Mouse (Mus musculus) lung, postnatal 14 days (tissue): ENCODE results near the gene Adam19.
"Not testable (repeated sequence)": the region's sequence is repeated elsewhere in the genome, so short reads cannot be mapped to it uniquely, and the experiment has no call there.

ENCODE experiments used
- DNase-seq: peaks from one replicate; pipeline ENCODE4 v3.0.0; 2021

The Adam19 gene

DNA sequence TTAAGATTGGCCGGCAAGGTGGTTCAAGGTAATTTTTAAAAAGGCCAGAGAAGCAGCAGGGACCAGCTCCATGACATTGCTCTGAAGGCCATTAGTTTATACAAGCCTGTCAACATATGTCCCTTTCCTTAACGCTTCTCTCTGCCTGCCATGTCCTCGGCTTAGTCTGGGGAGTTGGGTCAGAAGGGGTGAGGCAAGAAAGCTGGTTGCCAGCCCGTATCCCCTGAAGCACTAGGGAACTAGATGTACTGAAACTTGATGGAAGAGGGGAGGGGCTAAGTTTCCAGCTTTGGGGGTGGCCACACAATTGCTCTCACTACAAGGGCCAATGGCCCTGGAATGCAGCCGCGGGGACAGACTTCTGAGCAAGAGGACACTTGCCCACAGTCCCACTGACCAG is 87.5 kb downstream of the Adam19 start:
- no peak for DNase-seq

DNA sequence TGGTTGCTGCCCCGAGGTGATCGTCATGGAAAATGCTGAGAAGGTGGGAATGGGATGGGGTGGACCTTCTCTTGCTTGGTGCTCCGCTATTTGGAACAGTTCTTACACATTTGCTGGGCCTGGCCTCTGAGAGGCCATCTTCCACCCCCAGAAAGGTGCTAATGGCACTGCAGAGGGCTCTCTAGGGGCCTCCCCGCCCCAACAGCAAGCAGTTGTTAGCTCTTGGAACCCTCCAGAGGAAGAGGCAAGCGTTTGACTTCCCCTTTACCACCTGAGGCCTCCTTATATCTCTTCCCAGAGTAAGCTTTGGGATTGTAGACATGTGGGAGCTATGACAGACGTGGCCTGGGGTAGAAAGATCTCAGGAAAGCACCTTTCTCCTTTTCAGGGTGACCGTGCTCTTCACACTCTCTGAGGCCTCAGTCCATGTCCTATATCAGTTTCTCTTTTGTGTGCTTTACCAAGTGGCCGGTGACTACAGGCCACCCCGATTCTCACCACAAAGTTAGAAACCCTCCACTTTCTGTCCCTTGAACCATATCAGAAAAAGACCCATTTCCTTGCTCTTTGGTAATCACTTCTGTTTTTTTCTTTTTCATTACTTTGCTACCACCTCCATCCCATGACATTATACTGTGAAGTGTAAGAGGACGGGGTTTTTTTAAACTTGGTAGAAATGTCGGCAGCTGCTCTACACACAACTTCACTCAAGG is 89.5 kb downstream of the Adam19 start:
- DNase-seq: no peak

- DNase-seq: no peak
Measured at GRCm38 (mm10) chr11:46146619-46147018, 90.8 kb downstream of the Adam19 start.

DNA sequence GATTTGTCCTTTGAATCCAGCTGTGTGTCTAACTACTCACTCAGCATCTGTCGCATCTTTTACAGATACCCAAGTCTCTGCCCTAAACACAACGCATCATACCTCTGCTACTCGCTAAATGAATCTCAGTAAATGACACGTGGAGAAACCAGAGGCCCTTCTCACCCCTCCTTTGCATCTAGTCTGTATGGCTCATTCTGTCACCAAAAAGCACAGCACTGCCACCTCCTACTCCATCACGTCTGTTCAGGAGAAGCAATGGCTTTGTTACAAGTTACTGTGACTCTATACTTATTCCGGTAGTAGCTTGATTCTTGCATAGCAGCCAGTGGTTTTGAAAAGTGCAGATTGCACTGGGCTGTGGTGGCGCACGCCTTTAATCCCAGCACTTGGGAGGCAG is 101.2 kb downstream of the Adam19 start:
- DNase-seq: no peak

GRCm38 (mm10) chr11:46157462-46157861 is 101.7 kb downstream of the Adam19 start:
- no peak for DNase-seq

GRCm38 (mm10) chr11:46165866-46166585 is 110.2 kb downstream of the Adam19 start, which contains the start of gene Nipal4:
Gene Nipal4, minus strand, starts transcription at chr11:46166508.
- peak; percentile 15 for DNase-seq

- no peak for DNase-seq
Measured at GRCm38 (mm10) chr11:46168506-46168905, 112.7 kb downstream of the Adam19 start.

- no peak for DNase-seq
Measured at GRCm38 (mm10) chr11:46169908-46170307, 114.1 kb downstream of the Adam19 start.

DNA sequence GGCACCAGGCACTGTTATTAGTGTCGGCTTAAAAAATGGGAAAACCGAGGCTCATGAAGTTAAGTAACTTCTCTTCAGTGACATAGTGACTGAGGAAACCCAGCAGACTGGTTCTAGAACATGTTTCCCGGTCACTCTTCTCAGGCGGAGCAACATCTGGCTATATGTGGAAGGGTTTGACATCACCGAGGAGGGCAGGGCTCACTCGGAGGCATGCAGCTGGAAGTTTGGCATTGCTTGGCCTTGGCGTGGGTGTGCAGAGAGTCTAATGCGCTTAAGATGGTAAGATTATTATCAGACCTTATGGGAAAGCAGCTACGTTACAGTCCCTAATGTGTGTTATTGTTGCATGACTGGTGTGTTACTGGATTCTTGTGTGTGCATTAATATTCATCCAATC is 116.3 kb downstream of the Adam19 start:
- no peak for DNase-seq

DNA sequence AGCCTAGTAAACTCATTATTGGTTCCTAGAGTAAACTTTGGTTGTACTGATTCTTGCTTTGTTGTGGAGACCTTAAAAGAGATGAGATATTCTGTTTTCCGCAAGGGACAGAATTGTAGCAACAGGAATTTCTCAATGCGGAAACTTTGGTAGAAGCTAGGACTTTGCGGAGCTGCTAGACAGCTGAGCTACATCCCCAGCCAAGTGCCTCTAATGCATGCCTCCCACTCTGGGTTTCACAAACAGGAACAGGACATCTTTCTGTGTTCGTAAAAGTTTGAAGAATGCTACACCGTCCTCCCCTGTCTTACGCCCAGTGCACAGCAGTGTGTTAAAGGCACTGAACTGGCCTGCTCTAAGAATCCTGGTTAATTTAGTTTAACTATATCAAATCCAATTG is 120.4 kb downstream of the Adam19 start:
- peak; percentile 12 for DNase-seq

- DNase-seq: no peak
Measured at GRCm38 (mm10) chr11:46177246-46178043, 121.7 kb downstream of the Adam19 start.

DNA sequence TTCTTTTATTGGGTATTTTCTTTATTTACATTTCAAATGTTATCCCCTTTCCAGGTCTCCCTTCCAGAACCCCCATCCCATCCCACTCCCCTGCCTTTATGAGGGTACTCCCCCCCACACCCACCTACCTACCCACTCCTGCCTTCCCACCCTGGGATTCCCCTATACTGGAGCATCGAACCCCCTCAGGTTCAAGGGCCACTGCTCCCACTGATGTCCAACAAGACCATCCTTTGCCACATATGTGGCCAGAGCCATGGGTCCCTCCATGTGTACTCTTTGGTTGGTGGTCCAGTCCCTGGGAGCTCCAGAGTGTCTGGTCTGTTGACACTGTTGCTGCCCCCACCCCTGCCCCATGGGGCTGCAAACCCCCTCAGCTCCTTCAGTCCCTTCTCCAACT is 126.2 kb downstream of the Adam19 start:
- not testable (repeated sequence) for DNase-seq

DNA sequence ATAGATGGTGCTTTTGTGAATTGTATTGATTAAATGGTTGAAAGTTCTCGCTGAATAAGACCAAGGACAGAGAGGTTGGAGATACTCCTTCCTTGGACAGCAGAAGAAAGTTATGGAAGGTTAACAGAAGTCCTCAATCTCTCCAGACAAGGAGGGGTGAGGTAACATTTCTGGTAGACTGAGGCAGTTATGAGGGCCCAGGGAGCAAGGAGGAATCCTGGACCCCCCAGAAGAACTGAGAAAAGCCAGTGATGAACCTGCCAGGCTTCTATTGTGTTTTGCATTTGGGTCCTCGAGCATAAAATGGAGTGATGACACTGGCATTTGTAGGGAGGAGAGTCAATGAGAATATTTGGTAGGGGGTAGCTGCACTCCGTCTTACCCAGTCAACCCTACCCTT is 129.2 kb downstream of the Adam19 start:
- DNase-seq: no peak

GRCm38 (mm10) chr11:46185486-46185885 is 129.7 kb downstream of the Adam19 start:
- DNase-seq: no peak

DNA sequence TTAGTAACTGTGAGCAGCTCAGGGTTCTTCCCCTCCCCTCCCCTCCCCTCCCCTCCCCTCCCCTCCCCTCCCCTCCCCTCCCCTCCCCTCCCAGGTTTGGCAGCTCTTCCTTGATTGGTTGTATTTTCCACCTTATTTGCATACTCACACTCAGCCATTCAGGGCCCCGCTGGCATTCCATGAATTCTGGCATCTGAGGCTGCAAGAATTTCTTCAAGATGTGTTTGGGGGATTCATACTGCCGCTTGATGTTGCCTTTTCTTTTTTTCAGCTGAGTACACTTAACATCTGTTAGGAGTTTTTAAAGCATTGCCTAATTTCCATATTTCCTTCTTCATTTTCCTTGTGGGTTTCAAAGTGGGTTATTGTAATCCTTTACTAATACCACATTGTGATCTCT is 132.5 kb downstream of the Adam19 start:
- DNase-seq: no peak

- no peak for DNase-seq
Measured at GRCm38 (mm10) chr11:46194175-46194574, 138.4 kb downstream of the Adam19 start.
